Mouse (Mus musculus) midbrain, embryonic 14.5 days (tissue): ENCODE data around the gene Cadm3. TPM values are rescaled to one million over a fixed set of nuclear protein-coding genes. Genes with fewer than 3 reads are reported as not detected.
"Not testable (repeated sequence)": the region's sequence is repeated elsewhere in the genome, so short reads cannot be mapped to it uniquely, and the experiment has no call there.

ENCODE experiments used
- ATAC-seq: fragments of 200-750 bp; cut with Nextera tagmentation; 2 replicates; pipeline ENCODE4 v1.8.0; 2017; ENCODE audit warnings: moderate number of reproducible peaks, moderate library complexity; ENCODE audit not compliant: low FRiP score, low TSS enrichment
- DNase-seq: peaks from one replicate; pipeline ENCODE4 v3.0.0-alpha.2; 2015
- H3K27ac ChIP-seq: fragments of 300-500 bp; sonication (generic); replicated peaks from 2 replicates; pipeline ENCODE4 v1.5.1; 2014; ENCODE audit warnings: mild to moderate bottlenecking, low read depth, low read length, moderate library complexity
- H3K27me3 ChIP-seq: fragments of 300-500 bp; sonication (generic); 2 replicates; pipeline ENCODE4 v1.6.1; 2014; ENCODE audit warnings: low read length, control low read depth, mixed read lengths; ENCODE audit not compliant: control insufficient read depth, insufficient read depth
- H3K36me3 ChIP-seq: fragments of 300-500 bp; sonication (generic); 2 replicates; pipeline ENCODE4 v1.6.1; 2014; ENCODE audit warnings: low read length, control low read depth; ENCODE audit not compliant: control insufficient read depth, insufficient read depth
- H3K4me1 ChIP-seq: fragments of 300-500 bp; sonication (generic); 2 replicates; pipeline ENCODE4 v1.6.1; 2014; ENCODE audit warnings: mild to moderate bottlenecking, antibody characterized with exemption, low read length, control low read depth; ENCODE audit not compliant: control insufficient read depth, insufficient read depth
- H3K4me2 ChIP-seq: fragments of 300-500 bp; sonication (generic); 2 replicates; pipeline ENCODE4 v1.6.1; 2014; ENCODE audit warnings: mild to moderate bottlenecking, low read length, moderate library complexity
- H3K4me3 ChIP-seq: fragments of 300-500 bp; sonication (generic); replicated peaks from 2 replicates; pipeline ENCODE4 v1.5.1; 2014; ENCODE audit warnings: low read depth, low read length
- H3K9ac ChIP-seq: fragments of 300-500 bp; sonication (generic); replicated peaks from 2 replicates; pipeline ENCODE4 v1.6.1; 2014; ENCODE audit warnings: mild to moderate bottlenecking, low read length, moderate library complexity
- H3K9me3 ChIP-seq: fragments of 300-500 bp; sonication (generic); 2 replicates; pipeline ENCODE4 v1.6.1; 2016; ENCODE audit warnings: low read length, control low read depth, mixed read lengths; ENCODE audit not compliant: control insufficient read depth
- WGBS: fragments of 180-500 bp; shearing (Covaris S2); extraction: QIAGEN DNeasy Blood & Tissue Kit; methylation state at CpG from one replicate; pipeline ENCODE4 v1.1.7; 2014; 5-methylcytosine and 5-hydroxymethylcytosine counted together
- polyA plus RNA-seq: library from polyadenylated mRNA; unstranded; fragments of >200 nt; fragmentation: Nextera tagmentation; extraction: Ambion mirVana; gene quantifications from 2 replicates; pipeline ENCODE4 v1.2.1, GENCODE M21; 2014

The Cadm3 gene
- polyA plus RNA-seq, 1 experiment from 2014 or later: 125 TPM

- H3K9ac ChIP-seq: no peak overlapping the region
- 33% methylated on average over 5 of the region's 5 CpGs for WGBS
- no peaks in the 10 kb centered on the region for H3K27me3 ChIP-seq
- no peak overlapping the region for H3K4me3 ChIP-seq
- no peaks in the 10 kb centered on the region for H3K36me3 ChIP-seq
- DNase-seq (peak; percentile 75), ATAC-seq (no peak)
- H3K27ac ChIP-seq: no peak overlapping the region
- no peak overlapping the region for H3K4me2 ChIP-seq
- H3K9me3 ChIP-seq: no peaks in the 10 kb centered on the region
- 0 out of 2 replicates have a peak, but pooled peaks cover 3% of the 10 kb centered on the region for H3K4me1 ChIP-seq
Measured at GRCm38 (mm10) chr1:173323839-173324585, 43.5 kb downstream of the Cadm3 start.

- Histone ChIP-seq H3K27me3 (no peaks in the 10 kb centered on the region), H3K4me1 (0 out of 2 replicates have a peak, but pooled peaks cover 3% of the 10 kb centered on the region), H3K9ac (no peak overlapping the region), H3K36me3 (no peaks in the 10 kb centered on the region), H3K4me3 (no peak overlapping the region), H3K9me3 (no peaks in the 10 kb centered on the region), H3K27ac (no peak overlapping the region), H3K4me2 (no peak overlapping the region)
- no peak for DNase-seq
- 69% methylated on average over 6 of the region's 6 CpGs for WGBS
- no peak for ATAC-seq
Measured at GRCm38 (mm10) chr1:173322249-173322627, 45.3 kb downstream of the Cadm3 start.

- Histone ChIP-seq H3K9ac (no peak overlapping the region), H3K4me1 (0 out of 2 replicates have a peak, but pooled peaks cover 3% of the 10 kb centered on the region), H3K27me3 (no peaks in the 10 kb centered on the region), H3K9me3 (no peaks in the 10 kb centered on the region), H3K27ac (no peak overlapping the region), H3K4me3 (no peak overlapping the region), H3K4me2 (no peak overlapping the region), H3K36me3 (no peaks in the 10 kb centered on the region)
- 56% methylated on average over 8 of the region's 8 CpGs for WGBS
- ATAC-seq: no peak
- no peak for DNase-seq
Measured at GRCm38 (mm10) chr1:173321593-173322248, 45.8 kb downstream of the Cadm3 start.

- DNase-seq (no peak), ATAC-seq (no peak)
- Histone ChIP-seq H3K27ac (no peak overlapping the region), H3K4me1 (0 out of 2 replicates have a peak, but pooled peaks cover 3% of the 10 kb centered on the region), H3K4me2 (no peak overlapping the region), H3K9me3 (no peaks in the 10 kb centered on the region), H3K4me3 (no peak overlapping the region), H3K9ac (no peak overlapping the region), H3K36me3 (no peaks in the 10 kb centered on the region), H3K27me3 (no peaks in the 10 kb centered on the region)
- WGBS: 82% methylated on average over 2 of the region's 2 CpGs
Measured at GRCm38 (mm10) chr1:173317925-173318477, 49.5 kb downstream of the Cadm3 start.

- ATAC-seq: no peak
- no peak overlapping the region for H3K4me2 ChIP-seq
- H3K27me3 ChIP-seq: no peaks in the 10 kb centered on the region
- no peak overlapping the region for H3K27ac ChIP-seq
- H3K9ac ChIP-seq: no peak overlapping the region
- no peaks in the 10 kb centered on the region for H3K4me1 ChIP-seq
- H3K9me3 ChIP-seq: no peaks in the 10 kb centered on the region
- no peak for DNase-seq
- H3K36me3 ChIP-seq: no peaks in the 10 kb centered on the region
- WGBS: 87% methylated on average over 3 of the region's 3 CpGs
- no peak overlapping the region for H3K4me3 ChIP-seq
Measured at GRCm38 (mm10) chr1:173315725-173316124, 51.8 kb downstream of the Cadm3 start.

GRCm38 (mm10) chr1:173313535-173314050 lies 53.9 kb downstream of the Cadm3 start:
- H3K9me3 ChIP-seq, H3K4me3 ChIP-seq, H3K36me3 ChIP-seq, H3K9ac ChIP-seq, H3K27me3 ChIP-seq, H3K27ac ChIP-seq, ATAC-seq, DNase-seq, H3K4me1 ChIP-seq, H3K4me2 ChIP-seq: not testable (repeated sequence)
- 91% methylated on average over 7 of the region's 7 CpGs for WGBS

- H3K27me3 ChIP-seq, DNase-seq, H3K4me2 ChIP-seq, ATAC-seq, H3K9ac ChIP-seq, H3K9me3 ChIP-seq, H3K36me3 ChIP-seq, H3K27ac ChIP-seq, H3K4me3 ChIP-seq, H3K4me1 ChIP-seq: not testable (repeated sequence)
- WGBS: 32% methylated on average over 3 of the region's 3 CpGs
Measured at GRCm38 (mm10) chr1:173302795-173303194, 64.7 kb downstream of the Cadm3 start.
